Mouse (Mus musculus): ENCODE results near the gene Krba1.

Krba1 gene

DNA sequence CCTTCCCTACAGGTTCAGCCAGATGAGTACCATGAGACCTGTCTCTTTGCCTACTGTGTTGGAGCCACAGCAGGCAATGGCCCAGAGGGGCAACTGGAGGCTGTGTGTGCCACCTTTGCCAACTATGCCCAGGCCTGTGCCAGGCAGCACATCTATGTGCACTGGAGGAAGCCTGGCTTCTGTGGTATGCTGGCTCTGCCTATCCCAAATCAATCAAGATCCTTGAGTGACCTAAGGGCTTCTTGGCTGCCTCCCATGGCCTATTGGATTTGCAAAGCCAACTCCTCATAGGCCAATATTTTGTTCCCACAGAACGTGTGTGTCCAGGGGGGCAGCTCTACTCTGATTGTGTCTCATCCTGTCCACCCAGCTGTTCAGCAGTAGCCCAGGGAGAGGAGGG is 56.8 kb downstream of the Krba1 start:
- no peak for DNase-seq

DNA sequence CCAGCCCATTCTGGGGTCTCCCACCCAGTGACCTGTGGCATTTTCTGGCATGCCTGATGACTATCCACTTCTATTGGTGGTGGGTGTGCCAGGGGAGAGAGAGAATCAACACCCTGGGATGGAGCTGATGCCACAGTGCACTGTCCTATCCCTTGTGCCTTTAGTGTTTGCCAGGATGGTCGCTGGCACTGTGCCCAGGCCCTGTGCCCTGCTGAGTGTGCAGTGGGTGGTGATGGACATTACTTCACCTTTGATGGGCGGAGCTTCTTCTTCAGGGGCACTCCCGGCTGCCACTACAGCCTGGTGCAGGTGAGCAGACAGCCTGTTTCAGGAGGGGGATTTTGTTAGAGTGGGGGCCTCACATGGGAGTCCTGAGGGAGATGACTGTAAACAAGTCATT is 57.4 kb downstream of the Krba1 start:
- DNase-seq = no peak

DNA sequence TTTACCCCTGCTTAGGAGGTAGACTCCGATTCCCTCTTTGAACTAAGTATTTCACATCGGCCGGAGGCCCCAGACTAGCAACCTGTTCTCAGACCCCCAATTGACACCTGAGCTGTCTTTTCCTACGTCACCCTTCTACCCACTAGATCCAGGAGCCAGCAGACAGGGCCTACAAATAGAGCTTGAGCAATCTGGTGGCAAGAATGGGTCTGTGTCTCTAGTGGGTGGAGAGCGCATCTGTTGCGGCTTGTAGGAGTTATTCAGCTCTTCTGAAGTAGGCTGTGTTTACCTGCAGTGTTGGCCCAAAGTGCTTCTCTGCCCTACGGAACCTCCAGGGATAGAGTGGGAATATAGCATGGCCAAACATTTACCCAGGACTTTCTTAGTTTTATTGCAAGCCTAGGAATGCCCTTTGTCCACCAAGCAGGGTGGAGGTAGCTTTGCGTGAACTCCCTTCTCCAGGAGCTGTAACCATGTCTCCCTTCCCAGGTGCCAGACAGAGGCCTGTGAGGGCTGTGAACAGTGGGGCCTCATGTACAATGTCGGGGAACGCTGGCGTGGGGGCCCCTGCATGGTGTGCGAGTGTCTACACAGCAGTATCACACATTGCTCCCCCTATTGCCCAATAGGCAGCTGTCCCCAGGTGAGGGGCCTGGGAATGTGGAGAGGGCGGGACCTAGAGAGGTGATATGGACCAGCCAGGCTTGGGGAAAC is 69.7 kb downstream of the Krba1 start:
- DNase-seq = no peak

DNA sequence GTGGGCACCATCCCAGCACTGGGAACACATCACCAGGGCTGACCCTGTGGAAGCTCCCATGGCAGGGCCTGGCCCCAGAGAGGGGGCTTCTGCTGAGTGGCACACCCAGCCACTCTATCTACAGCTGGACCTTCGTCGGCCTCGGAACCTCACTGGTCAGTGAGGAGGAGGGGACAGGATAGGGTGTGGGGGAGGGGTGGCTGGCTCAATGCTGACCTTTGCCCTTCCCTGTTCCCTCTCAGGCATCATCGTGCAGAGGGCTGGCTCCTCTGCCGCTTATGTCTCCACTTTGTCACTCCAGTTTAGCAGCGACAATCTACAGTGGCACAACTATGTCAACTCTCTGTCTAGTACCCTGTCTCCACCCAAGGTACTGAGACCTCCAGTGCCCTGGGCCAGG is 71.3 kb downstream of the Krba1 start:
- DNase-seq = peak; percentile 26

DNA sequence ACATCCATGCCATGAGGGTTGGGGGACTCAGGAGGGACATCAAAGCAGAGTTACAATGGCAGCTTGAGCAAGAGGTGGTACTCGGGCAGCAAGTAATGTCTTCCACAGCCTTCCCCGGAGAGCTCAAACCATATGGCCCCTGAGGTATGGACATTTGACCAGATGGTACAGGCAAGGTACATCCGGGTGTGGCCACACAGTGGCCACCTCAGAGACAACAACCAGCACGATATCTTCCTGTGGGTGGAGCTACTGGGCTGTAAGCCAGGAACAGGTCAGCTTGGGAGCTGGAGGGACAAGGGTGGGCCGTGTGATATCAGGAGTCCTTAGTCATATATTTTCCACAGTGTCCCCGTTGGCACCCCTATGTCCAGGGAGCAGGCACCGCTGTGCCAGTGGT is 72.1 kb downstream of the Krba1 start:
- DNase-seq = no peak

Data from liver (tissue).